Mouse (Mus musculus) macrophage (primary cell): ENCODE data around the gene Dync1i2. TPM values are rescaled to one million over a fixed set of nuclear protein-coding genes. Genes with fewer than 3 reads are reported as not detected.

Experiments
- H3K27ac ChIP-seq: fragments of 350-480 bp; formaldehyde crosslinking; 2 replicates; pipeline ENCODE4 v1.9.0; 2021
- H3K36me3 ChIP-seq: fragments of 350-480 bp; formaldehyde crosslinking; 2 replicates; pipeline ENCODE4 v1.9.0; 2021; ENCODE audit errors: inconsistent target
- H3K4me3 ChIP-seq: fragments of 350-480 bp; formaldehyde crosslinking; 2 replicates; pipeline ENCODE4 v1.9.0; 2021; ENCODE audit errors: inconsistent target
- H3K79me2 ChIP-seq: fragments of 350-480 bp; formaldehyde crosslinking; 2 replicates; pipeline ENCODE4 v1.9.0; 2021; ENCODE audit errors: inconsistent target
- WGBS: methylation state at CpG from one replicate; pipeline ENCODE4 v1.1.7; 2026; ENCODE audit warnings: inconsistent platforms; ENCODE audit not compliant: missing documents; 5-methylcytosine and 5-hydroxymethylcytosine counted together
- polyA plus RNA-seq: library from polyadenylated mRNA; stranded (reverse); fragments of 250-400 nt; gene quantifications from 3 replicates; pipeline ENCODE4 v1.2.4, GENCODE M21; 2018; ENCODE audit warnings: inconsistent platforms

Gene Dync1i2
- polyA plus RNA-seq, 1 experiment from 2014 or later, result 235 TPM

DNA sequence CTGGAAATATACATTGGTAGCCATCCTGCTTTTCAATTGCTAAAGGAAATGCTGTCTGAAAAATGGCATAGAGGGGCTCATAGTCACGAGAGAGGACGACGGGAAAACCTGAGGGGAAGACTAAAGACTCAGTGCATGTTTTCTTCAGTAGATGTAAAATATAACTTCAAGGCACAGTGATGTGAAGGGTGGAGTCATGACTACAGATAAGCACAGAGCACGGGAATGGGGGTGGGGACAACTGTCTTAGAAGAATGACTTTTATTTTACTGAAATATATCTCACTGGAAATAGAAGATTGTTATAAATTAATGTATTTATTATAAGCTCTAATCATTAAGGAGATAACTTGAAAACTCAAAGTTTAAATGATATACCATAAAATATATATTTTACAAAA is 58.6 kb downstream of the Dync1i2 start:
- no peak overlapping the region for H3K27ac ChIP-seq
- no peaks in the 10 kb centered on the region for H3K79me2 ChIP-seq
- H3K36me3 ChIP-seq, result peaks cover 11% of the 10 kb centered on the region; the same call in 1 of the 2 replicates
- H3K4me3 ChIP-seq, result no peak overlapping the region
- 70% methylated on average over 4 of the region's 4 CpGs for WGBS

DNA sequence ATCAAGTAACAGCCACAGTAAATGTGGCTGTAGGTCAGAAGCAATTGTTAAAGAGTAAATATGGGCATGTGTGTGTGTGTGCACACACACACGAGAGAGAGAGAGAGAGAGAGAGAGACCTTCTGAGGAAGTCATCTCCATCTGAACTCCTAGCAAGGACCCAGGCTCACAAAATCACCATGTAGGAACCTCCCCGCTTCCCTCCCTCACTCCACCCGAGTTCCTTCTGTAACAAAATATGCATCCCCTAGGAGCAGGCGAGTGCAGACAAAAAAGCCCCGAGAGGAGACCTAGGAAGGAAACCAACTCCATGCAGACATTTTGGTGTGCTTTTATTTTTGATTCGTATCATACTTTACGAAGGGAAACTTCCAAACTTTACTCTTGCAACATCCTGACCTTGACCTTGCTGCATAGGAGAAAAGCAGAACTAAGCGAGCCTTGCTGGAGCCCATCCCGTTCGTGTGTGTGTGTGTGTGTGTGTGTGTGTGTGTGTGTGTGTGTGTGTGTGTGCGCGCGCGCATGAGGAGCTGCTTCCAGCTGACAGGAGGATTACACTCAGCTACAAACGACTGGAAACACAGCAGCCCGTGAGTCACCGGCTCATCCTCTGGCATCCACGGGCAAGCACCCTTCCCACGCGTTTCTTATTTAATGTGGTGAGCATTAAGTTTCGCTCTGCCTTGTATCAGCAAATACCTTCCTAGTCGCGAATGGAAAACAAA is 62.6 kb downstream of the Dync1i2 start:
- H3K27ac ChIP-seq, result peak overlapping the region; percentile 67
- H3K4me3 ChIP-seq, result peak overlapping the region; percentile 27
- peaks cover 29% of the 10 kb centered on the region for H3K36me3 ChIP-seq
- 7% methylated on average over 21 of the region's 23 CpGs for WGBS
- no peaks in the 10 kb centered on the region for H3K79me2 ChIP-seq

DNA sequence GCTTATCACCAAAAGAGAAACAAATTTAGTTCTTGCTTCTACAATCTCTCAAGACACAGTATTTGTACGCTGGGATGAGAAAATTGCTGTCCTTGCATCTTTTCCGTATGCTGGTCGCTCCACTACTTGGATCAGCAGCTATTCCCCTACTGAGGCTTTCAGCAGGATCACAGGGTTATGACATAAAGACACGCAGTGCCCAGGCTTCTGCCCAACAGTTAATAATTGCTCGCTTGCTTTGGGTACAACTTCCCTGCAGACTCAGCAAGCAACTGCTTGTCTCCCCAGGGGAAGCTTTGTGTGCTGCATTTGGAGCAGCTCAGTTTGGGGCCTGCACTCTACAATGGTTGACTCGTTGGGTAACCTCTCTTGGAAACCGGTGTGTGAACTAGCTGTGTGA is 64.2 kb downstream of the Dync1i2 start:
- 78% methylated on average over 7 of the region's 7 CpGs for WGBS
- H3K79me2 ChIP-seq, result no peaks in the 10 kb centered on the region
- H3K4me3 ChIP-seq, result no peak overlapping the region
- no peak overlapping the region for H3K27ac ChIP-seq
- H3K36me3 ChIP-seq, result peaks cover 35% of the 10 kb centered on the region

DNA sequence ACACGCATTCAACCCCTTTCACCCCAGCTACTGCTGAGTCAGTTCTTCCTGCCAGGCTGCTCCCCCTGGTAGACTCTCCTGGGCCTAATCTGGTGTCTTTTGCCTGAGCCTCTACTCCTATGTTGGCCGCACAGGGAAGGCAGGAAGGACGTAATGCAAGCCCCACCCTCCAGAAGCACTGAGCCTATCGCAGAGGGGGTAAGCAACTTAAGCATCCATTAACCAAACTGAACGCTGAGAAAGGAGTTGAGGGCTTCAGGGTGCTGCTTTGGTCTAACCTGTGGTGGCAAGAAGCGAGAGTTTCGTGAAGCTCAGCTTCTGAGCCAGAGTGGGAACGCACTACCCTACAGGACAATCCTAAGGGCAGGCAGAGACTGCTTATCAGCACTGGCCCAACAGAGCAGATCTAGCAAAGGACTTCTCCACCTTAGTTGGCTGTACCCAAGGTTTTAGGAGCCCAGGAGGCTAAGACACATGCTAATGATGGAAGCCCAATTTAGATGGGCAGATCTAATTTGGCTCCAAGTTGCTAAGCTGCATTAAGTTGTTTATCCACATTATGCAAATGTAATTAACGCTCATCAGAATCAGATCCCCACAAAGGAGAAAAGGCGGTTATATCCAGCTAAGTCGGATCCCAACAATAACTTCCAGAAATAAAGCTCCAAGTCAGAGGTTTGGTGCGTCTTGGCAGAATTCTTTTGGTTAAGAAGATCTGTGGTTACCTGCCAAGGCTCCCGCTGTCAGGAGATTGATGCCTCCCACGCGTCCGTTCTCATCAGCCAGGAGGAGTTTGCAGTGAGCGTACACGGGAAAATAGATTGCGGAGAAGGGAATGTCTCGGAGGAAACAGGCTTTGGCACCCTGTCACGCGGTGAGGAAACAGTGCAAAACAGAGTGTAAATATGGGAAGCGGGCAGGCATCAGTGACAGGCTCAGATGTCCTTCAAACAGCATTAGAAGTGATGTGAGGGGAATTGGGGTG is 67.6 kb downstream of the Dync1i2 start:
- H3K4me3 ChIP-seq, result no peak overlapping the region
- no peak overlapping the region for H3K27ac ChIP-seq
- 96% methylated on average over 22 of the region's 23 CpGs for WGBS
- H3K36me3 ChIP-seq, result peaks cover 54% of the 10 kb centered on the region
- no peaks in the 10 kb centered on the region for H3K79me2 ChIP-seq

DNA sequence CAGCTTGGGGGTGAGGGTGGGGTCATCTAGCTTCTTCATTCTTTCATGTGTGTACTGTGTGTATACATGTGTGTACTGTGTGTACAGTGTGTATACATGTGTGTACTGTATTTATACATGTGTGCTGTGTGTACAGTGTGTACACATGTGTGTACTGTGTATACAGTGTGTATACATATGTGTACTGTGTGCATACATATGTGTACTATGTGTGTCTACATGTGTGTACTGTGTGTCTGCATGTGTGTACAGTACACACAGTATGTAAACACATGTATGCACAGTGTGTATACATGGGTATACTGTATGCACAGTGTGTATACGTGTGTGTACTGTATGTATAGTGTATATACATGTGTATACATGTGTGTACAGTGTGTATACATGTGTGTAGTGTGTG is 70.5 kb downstream of the Dync1i2 start:
- Histone ChIP-seq H3K27ac (no peak overlapping the region), H3K79me2 (no peaks in the 10 kb centered on the region), H3K36me3 (peaks cover 45% of the 10 kb centered on the region), H3K4me3 (no peak overlapping the region)
- 100% methylated on average over 1 of the region's 1 CpGs for WGBS

DNA sequence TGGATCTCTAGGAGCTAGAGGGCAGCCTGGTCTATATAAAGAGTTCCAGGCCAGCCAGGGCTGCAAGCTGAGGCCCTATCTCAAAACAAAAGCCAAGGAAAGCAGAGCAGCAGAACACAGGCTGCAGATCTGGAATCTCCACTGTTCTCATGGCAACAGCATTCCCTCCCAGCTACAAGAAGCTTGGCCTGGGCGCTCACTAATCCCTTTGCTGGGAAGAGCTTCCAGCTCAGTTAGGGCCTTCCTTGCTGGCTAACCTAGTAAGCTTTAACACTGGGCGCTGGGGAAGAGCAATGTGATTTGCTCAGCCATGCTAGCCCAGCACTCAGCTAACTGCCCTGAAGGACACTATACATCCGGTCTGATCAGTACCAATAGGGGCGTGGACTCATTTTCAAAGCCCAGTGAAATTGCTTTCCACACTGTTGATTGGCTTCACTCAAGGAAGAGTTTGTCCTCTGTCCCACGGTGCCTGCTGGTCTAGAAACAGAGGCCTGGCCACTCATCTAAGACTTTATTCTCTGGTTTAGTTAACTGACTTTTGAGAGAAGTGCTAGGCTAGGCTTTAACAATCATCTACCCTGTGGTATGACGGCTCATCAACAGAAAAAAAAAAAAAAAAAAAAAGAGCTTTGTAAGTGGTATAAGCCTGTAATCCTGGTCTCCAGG is 78.7 kb downstream of the Dync1i2 start:
- no peak overlapping the region for H3K27ac ChIP-seq
- no peaks in the 10 kb centered on the region for H3K79me2 ChIP-seq
- 85% methylated on average over 6 of the region's 6 CpGs for WGBS
- H3K36me3 ChIP-seq, result peaks cover 40% of the 10 kb centered on the region; the same call in 1 of the 2 replicates
- H3K4me3 ChIP-seq, result no peak overlapping the region

DNA sequence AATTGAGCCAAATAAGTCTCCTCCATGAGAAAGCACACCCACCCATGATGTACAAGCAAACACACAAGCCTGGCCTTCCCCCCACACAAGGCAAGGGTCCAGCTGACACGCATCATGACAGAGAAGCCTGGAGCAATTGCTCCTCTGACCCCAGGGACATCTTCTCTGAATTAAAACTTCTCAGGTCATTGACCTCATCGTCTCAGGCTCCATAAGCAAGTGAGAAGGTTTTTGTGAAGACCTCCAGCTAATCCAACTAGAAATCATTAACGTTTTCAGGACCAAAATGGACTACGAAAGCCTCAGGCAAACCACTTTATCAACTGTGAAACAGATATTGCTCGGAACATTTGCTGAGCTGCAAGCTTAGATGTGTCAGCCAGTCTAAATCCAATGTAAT is 80.1 kb downstream of the Dync1i2 start:
- Histone ChIP-seq H3K79me2 (no peaks in the 10 kb centered on the region), H3K4me3 (no peak overlapping the region), H3K27ac (no peak overlapping the region), H3K36me3 (peaks cover 53% of the 10 kb centered on the region)
- WGBS, result 90% methylated on average over 5 of the region's 5 CpGs

DNA sequence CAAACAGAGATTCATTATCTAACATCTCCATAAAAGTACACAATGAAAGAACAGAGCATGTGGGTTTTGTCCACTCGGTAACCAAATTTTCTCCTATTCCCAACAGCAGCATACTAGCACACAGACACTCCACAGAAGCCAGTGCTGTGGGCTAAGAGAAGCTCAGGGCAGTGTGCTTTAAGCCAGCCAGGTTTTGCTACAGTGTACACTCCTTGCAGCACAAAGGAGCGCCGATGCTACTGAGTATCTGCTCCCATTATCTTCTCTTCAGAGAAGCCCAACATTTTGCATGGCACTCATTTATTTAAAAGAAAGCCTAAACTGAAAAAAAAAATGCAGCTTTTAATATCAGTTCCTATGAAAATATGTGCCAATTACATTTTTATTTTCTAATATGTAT is 82.5 kb downstream of the Dync1i2 start:
- WGBS, result 100% methylated on average over 3 of the region's 3 CpGs
- Histone ChIP-seq H3K79me2 (no peaks in the 10 kb centered on the region), H3K36me3 (peaks cover 53% of the 10 kb centered on the region), H3K27ac (no peak overlapping the region), H3K4me3 (no peak overlapping the region)

DNA sequence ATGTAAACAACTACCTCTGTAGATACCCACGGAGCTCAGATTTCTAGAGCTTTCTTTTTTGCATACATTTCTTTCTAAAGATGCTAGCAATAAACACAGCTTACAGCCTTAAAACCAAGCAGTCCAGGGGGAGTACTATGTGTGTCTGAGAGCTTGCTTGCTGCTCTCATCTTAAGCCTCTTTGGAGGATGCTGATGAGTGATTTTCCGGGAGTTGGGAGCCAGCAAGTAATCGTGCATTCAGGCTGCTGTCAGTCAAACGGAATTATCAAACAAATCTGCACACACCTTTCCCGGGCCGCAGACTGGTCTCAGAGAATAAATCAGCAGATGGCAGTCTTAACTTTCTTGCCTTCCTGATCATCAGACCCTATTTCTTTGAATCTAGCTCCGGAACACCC is 83.0 kb downstream of the Dync1i2 start:
- WGBS, result 87% methylated on average over 7 of the region's 7 CpGs
- Histone ChIP-seq H3K4me3 (no peak overlapping the region), H3K27ac (no peak overlapping the region), H3K36me3 (peaks cover 48% of the 10 kb centered on the region), H3K79me2 (no peaks in the 10 kb centered on the region)

DNA sequence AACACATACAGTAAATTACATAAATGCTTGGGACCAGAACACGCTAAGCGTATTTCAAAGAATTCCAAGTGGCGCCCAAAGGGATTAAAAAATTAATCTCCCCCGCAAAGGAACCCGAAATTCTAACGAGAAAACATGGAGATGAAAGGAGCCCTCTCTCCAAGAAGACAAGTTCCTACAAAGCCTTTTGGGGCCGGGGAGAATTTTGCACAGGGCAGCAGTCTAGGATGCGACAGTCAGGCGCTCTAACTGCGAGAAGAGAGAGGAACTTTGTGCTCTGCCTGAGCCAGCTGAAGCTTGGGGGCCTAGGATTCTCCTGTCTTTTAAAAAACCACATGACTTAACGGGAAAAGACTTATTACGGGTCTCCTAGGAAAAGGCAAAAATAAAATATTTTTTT is 84.3 kb downstream of the Dync1i2 start:
- no peaks in the 10 kb centered on the region for H3K79me2 ChIP-seq
- 96% methylated on average over 8 of the region's 12 CpGs for WGBS
- H3K4me3 ChIP-seq, result no peak overlapping the region
- peaks cover 39% of the 10 kb centered on the region for H3K36me3 ChIP-seq
- H3K27ac ChIP-seq, result no peak overlapping the region

DNA sequence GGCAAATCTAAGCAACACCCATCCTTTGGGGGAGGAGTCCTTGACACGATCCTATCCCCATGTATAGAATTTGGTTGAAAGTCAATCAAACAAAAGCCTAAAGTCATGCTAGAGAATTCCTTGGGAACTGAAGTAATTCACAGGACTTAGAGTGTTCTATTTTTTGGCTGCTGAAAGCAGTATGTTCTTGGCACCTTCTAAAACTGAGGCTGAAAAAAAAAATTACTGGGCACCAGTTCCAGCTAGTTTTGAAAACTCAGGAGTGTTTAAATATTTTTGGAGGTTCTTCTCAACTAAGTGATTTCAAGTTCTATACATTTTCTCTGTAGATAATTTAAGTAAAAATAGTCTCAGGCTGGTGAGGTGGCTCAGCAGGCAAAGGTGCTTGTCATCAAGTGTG is 86.0 kb downstream of the Dync1i2 start:
- 100% methylated on average over 1 of the region's 1 CpGs for WGBS
- Histone ChIP-seq H3K79me2 (no peaks in the 10 kb centered on the region), H3K27ac (no peak overlapping the region), H3K36me3 (peaks cover 39% of the 10 kb centered on the region), H3K4me3 (no peak overlapping the region)

DNA sequence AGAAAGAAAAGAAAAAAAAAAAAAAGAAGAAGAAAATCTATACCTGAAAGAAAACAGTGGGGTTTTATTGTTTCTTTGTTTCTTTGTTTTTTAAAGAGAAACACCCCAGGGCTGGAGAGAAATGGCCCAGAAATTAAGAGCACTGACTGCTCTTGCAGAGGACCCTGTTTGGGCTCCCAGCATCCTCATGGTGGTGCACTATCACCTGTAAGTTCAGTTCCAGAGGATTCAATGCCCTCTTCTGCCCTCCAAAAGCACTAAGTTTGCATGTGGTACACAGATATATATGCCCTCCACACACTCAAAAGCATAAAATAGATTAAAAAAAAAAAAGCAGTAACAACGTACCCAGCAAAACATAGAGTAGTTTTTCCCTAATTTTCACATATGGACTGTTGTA is 87.2 kb downstream of the Dync1i2 start:
- Histone ChIP-seq H3K79me2 (no peaks in the 10 kb centered on the region), H3K36me3 (peaks cover 30% of the 10 kb centered on the region), H3K4me3 (no peak overlapping the region), H3K27ac (no peak overlapping the region)
- WGBS, result 100% methylated on average over 1 of the region's 1 CpGs

DNA sequence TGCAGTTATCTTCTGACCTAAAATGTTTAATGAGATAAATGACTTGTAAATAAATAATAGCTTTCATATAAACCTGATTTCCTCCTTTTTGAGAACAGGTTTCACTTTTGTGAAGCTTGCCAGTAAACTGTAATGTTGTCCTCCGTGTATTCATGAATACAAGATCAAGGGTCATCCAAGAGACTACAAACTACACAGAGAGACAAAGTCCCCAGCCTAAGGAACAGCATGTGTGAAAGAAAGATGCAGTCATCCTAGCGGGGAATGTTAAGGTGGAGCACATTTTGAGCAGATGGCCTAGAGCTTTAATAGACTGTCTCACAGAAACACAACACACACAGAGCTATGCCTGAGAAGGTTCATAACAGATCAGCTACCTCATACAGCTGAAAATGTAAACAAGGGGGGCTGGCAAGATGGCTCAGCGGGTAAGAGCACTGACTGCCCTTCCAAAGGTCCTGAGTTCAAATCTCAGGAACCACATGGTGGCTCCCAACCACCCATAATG is 90.7 kb downstream of the Dync1i2 start:
- H3K79me2 ChIP-seq, result no peaks in the 10 kb centered on the region
- no peak overlapping the region for H3K4me3 ChIP-seq
- WGBS, result 95% methylated on average over 3 of the region's 3 CpGs
- peaks cover 8% of the 10 kb centered on the region for H3K36me3 ChIP-seq
- no peak overlapping the region for H3K27ac ChIP-seq

DNA sequence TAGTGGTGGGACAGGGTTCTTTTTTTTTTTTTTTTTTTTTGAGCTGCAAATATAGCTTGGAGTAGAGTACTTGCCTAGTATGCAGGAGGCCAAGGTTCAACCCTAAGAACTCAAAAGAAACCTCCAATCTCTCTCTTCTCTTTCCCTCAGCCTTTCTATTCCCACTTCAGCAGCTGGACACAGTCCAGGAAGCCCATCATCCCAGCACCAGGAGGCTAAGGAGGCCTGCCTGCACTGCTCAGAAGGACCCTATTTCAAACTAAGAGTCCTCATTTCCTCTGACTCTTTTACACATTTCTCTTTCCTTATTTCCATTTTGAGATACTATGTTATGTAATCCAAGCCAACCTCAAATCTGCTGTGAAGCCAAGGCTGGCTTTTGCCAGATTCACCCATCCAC is 91.7 kb downstream of the Dync1i2 start:
- Histone ChIP-seq H3K36me3 (peaks cover 9% of the 10 kb centered on the region; the same call in 1 of the 2 replicates), H3K27ac (no peak overlapping the region), H3K79me2 (no peaks in the 10 kb centered on the region), H3K4me3 (no peak overlapping the region)
